Mouse (Mus musculus) mouse embryonic stem cell (cell line): Measurements from ENCODE around the gene Slc6a18.

Experiments used
- in situ Hi-C, 2 experiments: fragments of 300-500 bp; cut with MboI; formaldehyde crosslinking; loops; 1 replicate in 1 of 2; 3 replicates in 1 of 2; pipeline ENCODE4 v1.14.3; 2019 to 2020; ENCODE audit warnings: low sequenced_read_pairs in 2 of 2, low pct_unique_long_range_greater_than_20kb in 1 of 2, mixed read lengths in 1 of 2; ENCODE audit not compliant: unreplicated experiment in 1 of 2

Gene Slc6a18

DNA sequence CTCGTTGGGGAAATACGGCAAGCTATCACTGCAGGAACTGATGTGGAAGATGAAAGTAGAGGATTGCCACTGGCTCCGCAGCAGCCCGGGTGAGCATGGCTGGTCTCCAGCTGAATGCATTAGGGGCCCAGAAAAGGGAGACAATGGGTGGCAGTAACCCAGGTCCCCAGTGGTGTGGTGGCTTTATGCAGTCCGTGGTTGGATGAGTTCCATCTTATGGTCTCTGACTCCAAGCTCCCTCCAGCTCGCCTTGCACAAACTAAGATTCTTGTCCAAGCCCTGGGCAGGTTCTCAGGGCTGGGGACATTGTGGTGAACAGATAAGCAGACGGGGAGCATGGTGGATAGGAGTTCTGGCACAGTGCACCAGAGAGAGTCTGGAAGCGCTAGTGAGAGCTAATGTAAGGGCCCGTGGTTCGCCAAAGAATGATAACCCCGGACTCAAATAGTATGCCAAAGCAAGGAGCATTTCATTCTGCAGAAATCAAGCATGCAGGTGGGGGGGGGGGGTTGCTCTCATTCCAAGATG lies 49.2 kb downstream of the Slc6a18 start:
- in situ Hi-C loops: loop anchor here in 1 of 2 experiments (10.0 kb wide), 1 partner anchor 204 kb away; no protein-coding TSS in a partner anchor

DNA sequence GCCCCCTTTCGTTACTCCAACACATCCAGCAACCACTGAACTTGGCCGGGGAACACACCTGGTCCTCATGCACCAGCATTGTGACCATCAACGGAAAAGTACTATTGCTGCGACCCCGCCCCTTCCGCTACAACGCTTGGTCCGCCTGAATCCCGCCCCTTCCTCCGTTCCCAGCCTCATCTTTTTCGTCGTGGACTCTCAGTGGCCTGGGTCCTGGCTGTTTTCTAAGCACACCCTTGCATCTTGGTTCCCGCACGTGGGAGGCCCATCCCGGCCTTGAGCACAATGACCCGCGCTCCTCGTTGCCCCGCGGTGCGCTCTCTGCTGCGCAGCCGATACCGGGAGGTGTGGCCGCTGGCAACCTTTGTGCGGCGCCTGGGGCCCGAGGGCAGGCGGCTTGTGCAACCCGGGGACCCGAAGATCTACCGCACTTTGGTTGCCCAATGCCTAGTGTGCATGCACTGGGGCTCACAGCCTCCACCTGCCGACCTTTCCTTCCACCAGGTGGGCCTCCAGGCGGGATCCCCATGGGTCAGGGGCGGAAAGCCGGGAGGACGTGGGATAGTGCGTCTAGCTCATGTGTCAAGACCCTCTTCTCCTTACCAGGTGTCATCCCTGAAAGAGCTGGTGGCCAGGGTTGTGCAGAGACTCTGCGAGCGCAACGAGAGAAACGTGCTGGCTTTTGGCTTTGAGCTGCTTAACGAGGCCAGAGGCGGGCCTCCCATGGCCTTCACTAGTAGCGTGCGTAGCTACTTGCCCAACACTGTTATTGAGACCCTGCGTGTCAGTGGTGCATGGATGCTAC lies 50.9 kb downstream of the Slc6a18 start, which contains the start of gene Tert:
Gene Tert (plus strand): TSS at position 167 of the 805 bp plus-strand sequence.
- in situ Hi-C loops: loop anchor here in 1 of 2 experiments (10.0 kb wide), 1 partner anchor 202 kb away; no protein-coding TSS in a partner anchor

DNA sequence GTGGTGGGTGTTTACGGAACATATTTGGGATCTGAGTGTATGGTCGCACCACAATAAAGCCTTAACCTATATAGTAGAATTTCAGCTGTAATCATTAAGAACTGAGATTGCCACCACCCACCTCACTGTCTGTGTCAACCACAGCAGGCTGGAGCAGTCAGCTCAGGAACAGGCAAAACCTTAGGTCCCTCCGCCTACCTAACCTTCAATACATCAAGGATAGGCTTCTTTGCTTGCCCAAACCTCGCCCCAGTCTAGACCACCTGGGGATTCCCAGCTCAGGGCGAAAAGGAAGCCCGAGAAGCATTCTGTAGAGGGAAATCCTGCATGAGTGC lies 51.4 kb downstream of the Slc6a18 start:
- in situ Hi-C loops: loop anchor here in 1 of 2 experiments (10.0 kb wide), 1 partner anchor 202 kb away; no protein-coding TSS in a partner anchor

DNA sequence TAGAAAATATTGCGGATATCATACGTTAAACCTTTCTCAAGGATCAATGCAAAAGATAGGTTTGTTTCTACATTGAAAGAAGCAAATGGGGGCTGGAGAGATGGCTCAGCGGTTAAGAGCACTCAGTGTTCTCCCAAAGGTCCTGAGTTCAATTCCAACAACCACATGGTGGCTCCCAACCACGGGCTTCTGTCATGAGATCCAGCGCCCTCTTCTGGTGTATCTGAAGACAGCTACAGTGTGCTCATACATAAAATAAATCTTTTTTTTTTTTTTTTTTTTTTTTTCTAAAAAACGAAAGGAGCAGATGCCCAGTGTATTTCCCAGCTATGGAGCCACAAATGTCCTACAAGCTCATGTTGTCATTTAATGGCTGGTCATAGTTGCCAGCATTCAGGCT lies 57.2 kb downstream of the Slc6a18 start:
- in situ Hi-C loops: loop anchor here in 1 of 2 experiments (10.0 kb wide), 1 partner anchor 196 kb away; no protein-coding TSS in a partner anchor

DNA sequence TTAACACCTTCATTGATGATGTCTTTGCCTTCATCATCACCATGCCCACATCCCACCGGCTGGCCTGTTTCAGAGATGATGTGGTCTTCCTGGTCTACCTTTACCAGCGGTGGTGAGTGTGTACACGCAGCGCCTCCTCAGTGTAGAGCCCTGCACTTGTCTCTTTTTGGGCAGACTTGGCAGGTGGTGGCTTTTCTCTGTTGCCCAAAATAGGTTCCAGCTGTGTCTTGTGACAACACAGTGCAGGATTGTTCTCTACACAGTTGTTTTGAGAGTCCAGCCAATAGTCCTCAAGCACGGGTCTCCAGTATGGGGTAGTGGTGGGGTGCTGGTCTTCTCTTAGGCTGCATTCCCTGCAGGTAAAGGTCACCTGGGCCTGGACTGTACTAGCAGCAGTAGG lies 59.4 kb downstream of the Slc6a18 start:
- in situ Hi-C loops: no loop called here
